Mouse (Mus musculus) erythroblast, embryonic 14.5 days (primary cell): ENCODE measurements around the gene Eng. TPM values are rescaled to one million over a fixed set of nuclear protein-coding genes. Genes with fewer than 3 reads are reported as not detected.

Experiments
- H3K27me3 ChIP-seq: 2 replicates; pipeline ENCODE4 v1.6.1; 2012; ENCODE audit warnings: inconsistent platforms; ENCODE audit not compliant: control insufficient read depth
- H3K36me3 ChIP-seq: 2 replicates; pipeline ENCODE4 v1.6.1; 2012; ENCODE audit warnings: mild to moderate bottlenecking, inconsistent platforms; ENCODE audit not compliant: control insufficient read depth
- H3K4me1 ChIP-seq: 2 replicates; pipeline ENCODE4 v1.6.1; 2012; ENCODE audit warnings: inconsistent platforms; ENCODE audit not compliant: control insufficient read depth
- H3K4me3 ChIP-seq: replicated peaks from 2 replicates; pipeline ENCODE3; 2012; ENCODE audit warnings: moderate library complexity, mild to moderate bottlenecking, inconsistent platforms
- H3K9me3 ChIP-seq: 2 replicates; pipeline ENCODE4 v1.6.1; 2012; ENCODE audit warnings: low read length, inconsistent platforms, mixed read lengths; ENCODE audit not compliant: control insufficient read depth
- GATA1 ChIP-seq: IDR thresholded peaks from 2 replicates; pipeline ENCODE4 v1.6.1; 2012; ENCODE audit warnings: low read length, inconsistent platforms, mixed read lengths
- TAL1 ChIP-seq: IDR thresholded peaks from 3 replicates; pipeline ENCODE4 v1.6.1; 2012; ENCODE audit warnings: low read length, inconsistent platforms, mixed read lengths
- polyA plus RNA-seq: library from polyadenylated mRNA; stranded (reverse); fragments of >175 nt; gene quantifications from 2 replicates; pipeline ENCODE4 v1.2.3, GENCODE M21; 2012

Eng gene
- polyA plus RNA-seq, 1 experiment, result 0.60 TPM

- H3K36me3 ChIP-seq, result peaks cover 16% of the 10 kb centered on the region
- peak overlapping the region; percentile 73 for H3K4me3 ChIP-seq
- no peaks in the 10 kb centered on the region for H3K27me3 ChIP-seq
- H3K9me3 ChIP-seq, result no peaks in the 10 kb centered on the region
- peaks cover 39% of the 10 kb centered on the region for H3K4me1 ChIP-seq
- TF ChIP-seq GATA1 (no peak), TAL1 (no peak)
These were observed 46.9 kb downstream of the Eng start for GRCm38 (mm10) chr2:32693282-32693681.

- no peak for TF ChIP-seq TAL1
- peak; percentile 98 for TF ChIP-seq GATA1
- Histone ChIP-seq H3K4me1 (peaks cover 39% of the 10 kb centered on the region), H3K9me3 (no peaks in the 10 kb centered on the region), H3K36me3 (peaks cover 12% of the 10 kb centered on the region), H3K27me3 (no peaks in the 10 kb centered on the region), H3K4me3 (peak overlapping the region; percentile 73)
These were observed 47.5 kb downstream of the Eng start for GRCm38 (mm10) chr2:32693823-32694411.

- Histone ChIP-seq H3K9me3 (no peaks in the 10 kb centered on the region), H3K4me1 (peaks cover 35% of the 10 kb centered on the region), H3K4me3 (peak overlapping the region; percentile 73), H3K36me3 (peaks cover 10% of the 10 kb centered on the region), H3K27me3 (no peaks in the 10 kb centered on the region)
- no peak for TF ChIP-seq GATA1
- no peak for TF ChIP-seq TAL1
These were observed 48.3 kb downstream of the Eng start for GRCm38 (mm10) chr2:32694691-32695090.

- H3K36me3 ChIP-seq, result peaks cover 31% of the 10 kb centered on the region
- H3K9me3 ChIP-seq, result no peaks in the 10 kb centered on the region
- no peak overlapping the region for H3K4me3 ChIP-seq
- TF ChIP-seq TAL1, result no peak
- TF ChIP-seq GATA1, result no peak
- H3K4me1 ChIP-seq, result peaks cover under 1% of the 10 kb centered on the region
- H3K27me3 ChIP-seq, result no peaks in the 10 kb centered on the region
These were observed 53.3 kb downstream of the Eng start for GRCm38 (mm10) chr2:32699680-32700079.

- TF ChIP-seq TAL1 (no peak), GATA1 (no peak)
- no peaks in the 10 kb centered on the region for H3K27me3 ChIP-seq
- H3K4me3 ChIP-seq, result no peak overlapping the region
- H3K9me3 ChIP-seq, result no peaks in the 10 kb centered on the region
- H3K4me1 ChIP-seq, result no peaks in the 10 kb centered on the region; the same call in 1 of the 2 replicates
- peaks cover 46% of the 10 kb centered on the region for H3K36me3 ChIP-seq
These were observed 54.8 kb downstream of the Eng start for GRCm38 (mm10) chr2:32700966-32701743.

GRCm38 (mm10) chr2:32703046-32703445 is 56.7 kb downstream of the Eng start:
- H3K4me3 ChIP-seq, result no peak overlapping the region
- no peaks in the 10 kb centered on the region for H3K27me3 ChIP-seq
- H3K9me3 ChIP-seq, result no peaks in the 10 kb centered on the region
- peaks cover 2% of the 10 kb centered on the region for H3K4me1 ChIP-seq
- H3K36me3 ChIP-seq, result peaks cover 65% of the 10 kb centered on the region
- TF ChIP-seq TAL1 (no peak), GATA1 (no peak)

GRCm38 (mm10) chr2:32704021-32704421 is 57.6 kb downstream of the Eng start, which contains the start of gene Fpgs:
TSS of gene Fpgs (minus strand) at chr2:32704145.
- peaks cover 8% of the 10 kb centered on the region for H3K4me1 ChIP-seq
- TF ChIP-seq TAL1 (no peak), GATA1 (no peak)
- peaks cover 75% of the 10 kb centered on the region for H3K36me3 ChIP-seq
- no peaks in the 10 kb centered on the region for H3K27me3 ChIP-seq
- H3K4me3 ChIP-seq, result no peak within 1 kb of the TSS
- no peaks in the 10 kb centered on the region for H3K9me3 ChIP-seq

GRCm38 (mm10) chr2:32705018-32705417 is 58.6 kb downstream of the Eng start:
- Histone ChIP-seq H3K4me3 (no peak overlapping the region), H3K9me3 (no peaks in the 10 kb centered on the region), H3K36me3 (peaks cover 85% of the 10 kb centered on the region), H3K4me1 (peaks cover 16% of the 10 kb centered on the region), H3K27me3 (no peaks in the 10 kb centered on the region)
- TF ChIP-seq GATA1 (no peak), TAL1 (no peak)

GRCm38 (mm10) chr2:32706971-32707370 is 60.6 kb downstream of the Eng start:
- no peak overlapping the region for H3K4me3 ChIP-seq
- H3K36me3 ChIP-seq, result peaks cover 97% of the 10 kb centered on the region
- TF ChIP-seq GATA1 (no peak), TAL1 (no peak)
- H3K4me1 ChIP-seq, result peaks cover 33% of the 10 kb centered on the region
- H3K27me3 ChIP-seq, result no peaks in the 10 kb centered on the region
- no peaks in the 10 kb centered on the region for H3K9me3 ChIP-seq
